Mouse (Mus musculus): ENCODE measurements at regions not wholly inside any gene's neighbourhood (a gene's known extent, or its start where the extent isn't known, plus 50 kb on each side); places are given as distances from the start of the nearest gene placed in this dataset.
A peak's percentile ranks its signal among the peaks of the same experiment; 100 is the strongest.

DNA sequence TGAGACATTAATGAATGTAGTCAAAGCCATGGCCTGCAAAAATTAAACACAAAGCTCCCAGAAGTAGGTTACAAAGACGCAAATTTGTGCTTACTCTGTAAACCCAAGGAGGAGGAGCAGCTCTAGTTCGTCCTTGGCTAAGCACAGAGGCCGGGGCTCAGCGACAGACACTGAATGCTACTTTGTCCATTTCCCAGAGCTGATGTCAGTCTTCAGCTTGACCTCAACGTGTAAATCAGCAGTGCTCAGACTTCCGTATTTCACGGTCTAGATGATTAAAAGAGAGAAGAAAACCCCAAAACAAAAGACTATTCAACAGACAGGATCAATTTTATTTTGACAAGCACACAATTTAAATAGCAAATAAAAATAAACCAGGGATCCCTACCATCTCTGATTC, 534.7 kb downstream of the Ptprc start:
- no peak for ATAC-seq (ENCODE audit: low TSS enrichment)

DNA sequence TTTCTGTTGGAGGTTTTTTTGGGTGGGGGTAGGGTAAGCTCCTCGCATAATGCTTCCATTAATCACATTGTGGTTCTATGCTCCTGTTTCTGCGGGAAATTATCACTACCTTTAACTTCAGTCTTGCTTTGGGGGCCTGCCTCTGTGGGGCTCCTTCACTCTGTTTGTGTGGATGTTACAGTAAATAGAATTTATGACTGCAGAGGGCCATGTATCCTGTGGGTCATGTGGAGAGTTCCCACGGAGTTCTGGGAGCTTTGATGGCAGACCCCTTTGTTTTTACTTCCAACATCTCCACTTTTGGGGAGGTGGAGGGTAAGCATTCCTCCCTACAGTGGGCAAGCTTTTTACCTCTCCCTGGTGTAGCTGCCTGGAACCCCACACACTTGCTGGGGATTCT, 538.6 kb downstream of the Ptprc start:
- ATAC-seq (ENCODE audit: low TSS enrichment): no peak

DNA sequence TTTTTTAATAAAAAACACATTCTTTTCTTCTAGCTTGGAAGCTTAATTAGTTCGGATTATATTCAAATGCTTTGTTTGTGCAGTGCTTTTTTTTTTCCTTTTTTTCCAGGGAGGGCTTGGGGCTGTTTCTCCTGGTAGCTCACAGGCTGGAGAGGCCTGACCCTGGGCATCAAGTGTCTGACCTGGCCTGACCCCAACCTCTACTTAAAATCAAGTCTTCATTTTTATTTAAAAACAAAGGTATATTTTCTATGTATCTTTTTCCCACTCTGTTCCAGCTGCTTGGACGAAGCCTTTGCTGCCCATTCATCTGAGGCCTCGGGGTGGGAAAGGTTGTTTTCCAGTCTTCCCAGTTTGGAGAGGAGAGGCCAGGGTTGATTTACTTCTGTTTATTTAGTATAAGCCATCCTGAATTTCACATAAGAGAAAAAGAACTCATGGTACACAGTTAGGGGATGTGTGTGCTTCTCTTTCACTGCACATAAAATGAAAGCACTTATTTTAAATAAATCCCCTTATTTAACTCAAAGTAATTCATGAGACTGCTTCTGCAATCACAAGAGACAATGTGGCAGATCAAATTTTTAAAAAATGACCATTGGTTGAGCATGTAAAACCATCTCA, 539.1 kb downstream of the Ptprc start:
- no peak for ATAC-seq (ENCODE audit: low TSS enrichment)

DNA sequence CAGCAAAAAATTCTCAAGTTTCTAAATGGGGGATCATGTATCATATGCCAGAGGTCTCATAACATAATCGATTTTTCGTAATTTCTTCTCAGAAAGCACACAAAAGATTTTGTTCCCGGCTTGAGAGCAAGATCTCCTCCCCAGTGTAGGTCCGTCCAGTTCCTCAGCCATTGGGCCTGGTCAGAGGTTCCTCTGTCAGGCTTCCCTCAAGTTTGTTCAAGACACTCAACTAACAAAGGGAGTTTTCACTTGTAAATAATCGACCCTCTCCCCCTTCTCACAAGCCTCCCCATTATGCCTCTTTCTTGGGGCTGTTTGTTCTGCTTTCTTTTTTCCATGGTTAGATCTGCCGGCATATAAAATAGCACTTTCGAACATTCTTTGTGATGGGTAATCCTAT, 539.7 kb downstream of the Ptprc start:
- no peak for ATAC-seq (ENCODE audit: low TSS enrichment)

DNA sequence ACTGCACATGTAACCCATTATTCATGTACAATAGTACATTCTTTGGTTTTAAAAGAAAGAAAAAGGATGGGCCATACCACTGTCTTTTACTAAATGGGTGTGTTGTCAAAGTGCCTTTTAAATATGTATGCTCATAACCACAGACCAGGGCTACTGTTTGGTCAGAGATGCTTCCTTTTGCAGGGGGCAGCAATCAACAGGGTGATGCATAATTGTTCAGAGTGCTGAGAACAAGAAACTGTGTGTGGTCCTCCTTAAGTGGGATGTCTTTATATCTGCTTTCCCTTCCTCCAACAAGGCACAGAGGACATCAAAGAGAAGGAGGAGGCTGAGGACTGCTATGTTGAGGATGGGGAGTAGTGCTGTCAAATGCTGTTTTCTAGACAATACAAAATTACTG, 544.0 kb downstream of the Ptprc start:
- ATAC-seq (ENCODE audit: low TSS enrichment): no peak

DNA sequence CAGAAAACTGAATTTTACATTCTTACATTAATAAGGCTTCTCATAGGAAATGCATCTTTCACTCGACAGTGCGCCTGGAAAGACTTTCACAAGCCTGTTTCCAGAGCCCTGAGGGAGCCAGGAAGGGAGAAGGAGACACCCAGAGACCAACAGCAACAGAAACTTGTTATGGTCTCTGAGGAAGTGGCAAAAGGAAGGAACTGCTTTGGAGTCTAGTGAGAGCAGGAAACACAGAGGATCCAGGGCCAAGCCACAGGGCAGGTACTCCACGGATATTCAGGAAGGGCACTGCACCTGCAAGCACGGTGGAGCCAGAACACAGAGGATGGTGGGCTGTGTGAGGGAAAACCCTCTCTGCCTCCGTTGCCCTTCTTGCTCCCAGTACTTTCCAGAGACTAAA, 554.8 kb downstream of the Ptprc start:
- no peak for ATAC-seq (ENCODE audit: low TSS enrichment)

DNA sequence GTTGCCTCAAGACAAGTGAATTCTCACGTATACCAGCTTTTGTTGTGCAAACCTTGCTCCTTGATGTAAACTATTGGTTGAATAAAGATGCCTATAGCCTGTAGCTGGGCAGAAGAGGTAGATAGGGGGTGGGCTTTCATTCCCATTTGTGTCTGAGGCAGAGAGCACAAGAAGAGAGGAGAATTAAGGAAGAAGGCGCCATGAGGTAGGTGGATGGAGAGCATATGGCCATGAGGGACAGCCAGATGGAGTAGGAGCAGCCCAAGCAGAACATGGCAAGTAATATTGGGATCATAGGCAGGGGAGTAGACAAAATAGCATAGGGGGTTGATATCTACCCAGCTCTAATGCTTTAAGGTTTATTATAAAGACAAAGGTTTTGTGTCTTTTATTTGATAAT, 557.3 kb downstream of the Ptprc start:
- peak; percentile 91 for ATAC-seq (ENCODE audit: low TSS enrichment)

DNA sequence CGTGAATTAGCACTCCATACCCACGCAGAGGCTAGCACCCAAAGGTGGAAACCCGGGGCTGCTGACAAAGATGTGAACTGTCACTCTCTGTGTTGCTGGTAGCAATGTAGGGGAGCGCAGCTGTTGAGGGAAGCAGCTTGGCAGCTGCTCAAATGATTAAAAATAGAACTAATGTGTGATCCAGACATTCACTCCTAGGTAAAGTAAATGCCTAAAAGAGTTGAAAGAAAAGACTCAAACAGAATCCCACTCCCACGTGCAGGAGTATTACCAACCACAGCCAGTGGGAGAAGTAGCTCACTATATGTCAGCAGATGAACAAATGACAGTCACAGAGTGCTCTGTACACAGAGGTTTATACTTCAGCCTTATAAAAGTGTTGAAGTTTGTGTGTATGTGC, 558.0 kb downstream of the Ptprc start:
- peak; percentile 96 for ATAC-seq (ENCODE audit: low TSS enrichment)

DNA sequence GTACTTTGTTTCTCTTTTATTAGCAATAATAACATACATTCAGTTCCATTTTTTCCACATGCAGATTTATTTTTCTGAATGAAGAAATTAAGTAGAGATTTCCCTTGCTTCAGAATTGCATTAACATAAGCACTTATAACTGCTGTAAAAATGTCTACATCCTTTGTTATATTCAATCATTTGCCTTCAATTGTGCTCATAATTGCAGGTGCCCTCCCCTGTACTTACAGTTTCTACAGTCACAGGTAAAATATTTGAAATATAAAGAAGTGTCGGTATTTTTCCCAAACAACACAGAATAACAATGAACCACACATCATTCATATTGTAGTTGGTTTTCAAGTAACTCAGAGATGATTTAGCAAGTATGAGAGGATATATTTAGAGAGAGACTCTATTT, 568.8 kb downstream of the Ptprc start:
- ATAC-seq (ENCODE audit: low TSS enrichment): no peak

DNA sequence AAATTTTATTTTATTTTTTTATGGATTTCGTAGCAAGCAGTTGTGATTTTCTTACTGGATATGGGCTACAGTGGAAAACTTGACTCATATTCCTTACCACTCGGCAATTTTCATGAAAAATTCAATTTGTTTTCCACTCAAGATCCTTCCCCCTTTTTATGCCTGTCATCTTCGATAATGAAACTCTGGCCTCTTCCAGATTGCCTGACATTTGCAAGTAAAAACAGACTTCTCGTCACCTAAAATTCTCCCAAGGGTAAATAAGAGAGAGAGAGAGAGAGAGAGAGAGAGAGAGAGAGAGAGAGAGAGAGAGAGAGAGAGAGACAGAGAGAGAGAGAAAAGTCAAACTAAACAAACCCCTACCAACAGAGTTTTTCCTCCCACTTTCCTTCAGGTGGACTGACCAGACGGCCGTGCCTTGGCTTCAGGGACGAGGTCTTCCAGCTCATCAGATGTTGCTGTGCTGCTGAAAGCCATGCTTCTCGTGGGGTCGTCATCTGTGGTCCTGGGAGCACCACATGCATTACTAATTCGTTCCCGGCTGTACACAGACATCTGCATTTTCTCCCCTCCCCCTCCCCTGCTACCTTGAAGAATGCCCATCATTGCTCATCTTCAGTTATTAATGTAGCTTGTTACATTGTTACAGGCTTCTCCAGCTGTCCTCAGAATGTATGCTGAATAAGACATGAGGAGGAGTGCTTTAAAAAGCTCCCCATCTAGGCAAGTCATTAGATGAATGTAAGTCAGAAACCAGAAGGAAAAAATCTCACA, 569.4 kb downstream of the Ptprc start:
- ATAC-seq (ENCODE audit: low TSS enrichment): peak; percentile 84

DNA sequence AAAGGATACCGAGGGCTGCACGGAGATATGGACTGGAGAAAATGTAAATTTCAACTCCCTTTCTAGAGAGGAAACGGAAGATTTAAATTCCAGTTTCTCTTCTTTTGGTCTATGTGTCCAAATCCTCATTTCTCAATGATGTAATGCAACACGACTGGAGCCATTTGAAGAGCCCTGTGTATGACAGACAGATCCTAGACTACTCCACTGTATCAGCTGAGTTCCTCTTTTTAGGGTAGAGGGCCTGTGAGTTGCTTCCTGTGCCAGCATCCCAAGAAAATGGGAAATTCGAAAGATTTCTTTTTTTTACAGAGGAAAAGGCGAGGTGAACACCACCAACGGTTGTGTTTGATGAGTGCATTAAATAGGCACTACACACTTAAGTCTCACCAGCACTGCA, 581.8 kb downstream of the Ptprc start:
- ATAC-seq (ENCODE audit: low TSS enrichment): no peak

DNA sequence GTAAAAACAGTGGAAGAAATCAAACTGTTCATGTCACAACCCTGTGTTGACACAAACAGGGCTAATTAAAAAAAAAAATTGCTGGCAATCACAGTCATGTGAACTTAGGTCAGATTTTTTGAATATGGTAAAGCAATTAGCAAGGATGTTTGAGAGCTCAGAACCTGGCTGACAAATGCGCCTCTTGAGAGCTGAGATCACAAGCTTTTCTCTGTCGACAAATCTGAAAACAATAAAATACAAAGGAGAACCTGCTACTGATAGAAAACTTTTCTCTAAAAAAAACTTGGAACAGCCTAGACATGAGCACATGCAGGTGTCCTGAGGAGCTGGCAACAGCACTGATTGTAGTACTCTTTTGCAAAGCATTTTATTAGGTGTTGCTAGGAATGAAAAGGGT, 583.6 kb downstream of the Ptprc start:
- ATAC-seq (ENCODE audit: low TSS enrichment): no peak

DNA sequence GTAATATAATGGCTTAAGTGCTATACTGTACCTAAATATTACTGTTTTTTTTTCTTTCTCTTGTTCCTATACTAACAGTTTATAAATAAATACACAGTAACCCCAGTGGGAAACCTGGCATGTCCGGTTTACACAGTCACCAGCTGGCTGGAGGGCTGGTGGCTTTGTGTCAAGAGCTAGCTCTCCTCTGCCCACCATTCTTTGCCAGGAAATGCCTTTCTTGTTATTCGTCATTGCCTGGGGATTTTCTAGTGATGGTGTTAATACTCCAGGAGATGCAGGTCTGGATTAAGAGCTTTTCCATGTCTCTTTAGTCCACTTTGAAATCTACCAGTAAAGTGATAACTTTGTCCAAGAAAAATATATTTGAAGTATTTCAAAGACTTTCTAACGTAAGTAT, 584.2 kb downstream of the Ptprc start:
- ATAC-seq (ENCODE audit: low TSS enrichment): no peak

DNA sequence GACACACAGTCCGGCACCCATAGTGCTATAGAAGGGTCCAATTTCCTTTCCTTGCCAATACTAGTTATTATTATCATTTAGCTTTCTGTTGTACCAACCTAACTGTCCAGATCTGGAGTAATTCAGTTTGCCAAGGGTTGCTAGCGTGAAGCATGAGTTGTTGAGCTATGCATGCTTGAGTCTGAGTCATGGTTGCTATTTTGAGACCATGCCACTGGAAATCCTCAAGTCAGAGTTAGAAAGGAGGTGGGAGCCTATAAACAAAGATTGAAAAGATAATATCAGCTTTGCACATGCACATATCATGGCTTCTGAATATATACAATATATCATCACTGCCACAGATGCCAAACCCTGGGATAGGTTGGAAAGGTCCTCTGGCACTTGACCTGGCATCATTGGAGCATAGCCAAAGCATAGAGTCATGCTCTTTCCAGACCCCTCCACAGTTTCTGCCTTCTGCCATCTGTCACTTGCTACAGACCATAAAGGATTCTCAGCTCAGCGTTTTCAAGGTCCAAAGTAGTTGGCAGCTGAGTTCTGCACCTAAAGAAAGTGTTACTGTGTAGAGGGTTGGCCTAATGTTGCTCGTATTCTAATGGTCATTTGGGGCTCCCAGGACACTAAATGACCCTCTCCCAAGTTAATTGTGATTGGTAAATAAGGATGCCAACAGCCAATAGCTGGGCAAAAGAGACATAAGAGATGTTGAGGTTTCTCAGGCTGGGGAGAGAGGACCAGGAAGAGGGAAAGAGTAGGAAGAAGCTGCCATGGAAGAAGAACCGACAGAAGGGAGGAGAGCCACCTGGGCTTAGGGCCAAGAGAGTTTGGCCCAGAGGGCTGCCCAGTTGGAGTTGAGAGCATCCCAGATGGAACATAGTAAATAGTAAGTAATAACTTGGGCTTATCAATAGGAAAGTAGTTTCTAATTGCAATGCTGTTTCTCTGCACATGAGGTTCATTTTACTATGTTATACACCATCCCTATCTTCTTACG, 586.9 kb downstream of the Ptprc start:
- peak; percentile 84 for ATAC-seq (ENCODE audit: low TSS enrichment)

DNA sequence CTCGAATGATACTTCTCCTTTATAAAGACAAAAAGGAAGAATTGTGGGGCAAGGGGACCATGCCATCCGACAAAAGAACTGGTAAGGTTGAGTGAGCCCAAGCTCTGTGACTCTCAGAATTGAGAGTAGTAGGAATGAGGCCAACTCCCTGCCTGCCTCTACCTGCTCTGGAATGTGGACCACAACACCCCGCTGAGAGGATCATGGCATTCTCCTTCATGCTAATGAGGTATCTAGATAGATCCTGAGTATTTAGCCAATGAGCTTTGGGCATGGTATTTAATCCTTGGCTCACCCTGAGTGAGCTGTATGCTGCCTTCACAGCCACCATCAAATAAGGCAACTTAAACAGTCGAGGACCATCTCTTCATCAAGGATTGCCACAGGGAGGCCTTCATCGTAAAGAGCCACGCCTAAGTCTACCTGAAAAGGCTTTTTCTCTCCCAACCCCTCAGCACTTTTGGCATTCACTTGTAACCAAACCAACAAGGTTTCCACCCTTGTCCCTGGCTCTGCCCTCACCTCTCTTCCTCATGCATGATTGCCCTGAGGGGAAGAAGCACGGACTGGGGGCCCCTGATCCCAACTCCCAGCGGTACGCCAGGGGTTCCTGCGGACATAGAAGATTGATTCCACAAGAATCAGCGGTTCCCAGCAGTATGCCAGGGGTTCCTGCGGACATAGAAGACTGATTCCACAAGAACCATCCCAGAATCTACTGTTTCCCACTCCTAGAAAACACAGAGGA, 587.9 kb downstream of the Ptprc start:
- ATAC-seq (ENCODE audit: low TSS enrichment): no peak

DNA sequence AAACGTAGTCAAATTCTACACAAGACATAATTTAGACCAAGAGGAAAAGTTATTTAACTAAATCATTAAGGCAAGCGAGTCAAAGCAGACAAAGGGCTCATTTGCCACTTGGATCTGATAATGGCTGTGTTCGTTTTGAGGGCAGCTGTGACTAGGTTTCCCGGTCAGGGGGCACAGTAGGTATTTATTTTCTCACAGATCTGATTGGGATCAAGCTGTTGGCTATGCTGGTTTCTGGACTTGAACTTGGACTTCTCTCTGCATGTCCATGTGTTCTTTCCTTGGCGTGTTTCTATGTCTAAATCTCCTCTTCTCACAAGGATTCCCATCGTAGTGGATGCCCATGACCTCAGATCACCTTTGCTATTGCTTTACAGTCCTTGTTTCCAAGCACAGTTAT, 590.8 kb downstream of the Ptprc start:
- no peak for ATAC-seq (ENCODE audit: low TSS enrichment)

DNA sequence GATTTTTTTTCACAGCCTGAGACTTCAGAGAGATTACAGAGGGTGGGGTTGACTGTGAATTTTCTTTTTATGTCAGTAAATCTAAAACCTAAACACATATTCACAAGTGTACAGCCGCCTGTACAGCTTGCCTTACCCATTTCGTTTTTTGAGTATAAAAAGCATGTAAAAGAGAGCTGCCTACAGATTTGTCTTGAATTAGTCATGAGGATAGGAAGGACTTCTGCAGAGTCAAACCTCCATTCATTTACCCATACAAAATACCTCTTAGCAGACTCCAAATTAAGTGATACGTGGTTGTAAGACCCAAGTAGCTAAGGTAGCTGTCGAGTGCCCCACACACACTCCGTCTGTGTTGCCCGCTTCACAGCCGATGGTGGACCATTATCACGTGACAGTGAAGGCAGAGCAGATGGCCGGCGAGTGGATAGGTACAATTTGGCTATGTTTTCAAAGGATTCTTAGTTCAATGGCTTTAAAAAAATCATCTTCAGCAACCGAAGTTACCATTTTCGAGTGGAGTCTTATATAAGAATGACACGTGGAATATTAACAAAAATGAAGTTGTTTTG, 591.3 kb downstream of the Ptprc start:
- peak; percentile 90 for ATAC-seq (ENCODE audit: low TSS enrichment)

DNA sequence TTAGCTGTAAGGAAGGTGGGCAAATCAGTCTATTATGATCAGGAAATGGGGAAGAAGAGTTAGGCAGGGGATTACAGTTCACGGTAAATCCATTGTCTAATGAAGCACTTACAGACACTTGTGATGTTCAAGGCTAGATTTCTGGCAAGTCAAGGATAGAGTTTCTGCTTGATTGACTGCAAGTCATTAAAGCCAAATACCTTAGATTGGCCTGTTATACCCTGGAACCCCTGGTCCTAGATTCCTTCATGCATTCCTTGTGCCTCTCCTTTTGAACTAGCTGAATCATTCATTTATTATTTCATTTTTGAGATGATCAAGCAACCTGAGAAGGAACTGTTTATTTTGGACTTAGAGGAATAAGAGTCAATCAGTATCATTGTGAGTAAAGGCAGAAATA, 597.9 kb downstream of the Ptprc start:
- no peak for ATAC-seq (ENCODE audit: low TSS enrichment)

DNA sequence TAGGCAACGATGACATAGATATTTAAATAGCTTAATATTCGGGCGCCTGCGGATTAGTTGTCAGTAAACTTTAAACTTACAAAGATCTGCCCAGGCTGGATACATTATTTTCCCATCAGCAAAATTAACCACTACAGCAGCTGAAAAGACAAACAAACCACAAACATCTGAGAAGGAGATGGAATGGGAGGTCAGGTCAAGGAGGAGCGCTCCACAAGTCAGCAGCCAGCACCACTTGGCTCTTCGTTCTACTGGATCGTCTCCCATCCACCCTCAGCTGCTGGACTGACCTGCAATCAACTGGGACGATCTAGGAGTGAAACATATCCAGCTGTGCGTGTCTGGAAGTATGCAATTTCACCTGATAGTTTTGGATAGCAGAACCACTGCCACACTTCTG, 599.3 kb downstream of the Ptprc start:
- no peak for ATAC-seq (ENCODE audit: low TSS enrichment)

DNA sequence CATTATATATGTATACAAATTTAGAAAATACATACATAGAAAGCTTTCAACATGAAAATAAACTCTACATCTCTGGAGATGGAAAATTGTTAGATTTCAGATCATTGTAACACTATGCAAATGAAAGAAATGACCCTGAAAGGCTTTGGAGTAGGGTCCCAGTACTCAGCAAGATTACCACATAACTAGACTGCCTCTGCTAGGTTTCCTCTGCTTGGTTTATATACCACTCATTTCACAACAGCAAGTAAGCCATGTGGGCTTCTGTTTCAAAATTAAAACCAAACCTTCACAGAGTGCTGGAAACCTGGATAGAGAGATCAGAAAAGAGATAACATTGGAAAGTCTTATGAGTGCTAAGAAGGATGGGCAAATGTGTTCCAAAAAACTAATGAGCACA, 600.1 kb downstream of the Ptprc start:
- no peak for ATAC-seq (ENCODE audit: low TSS enrichment)

Data from frontal cortex, adult (tissue).